8 mouse cellular contexts compared by ENCODE assay signal in the genomic region with DNA sequence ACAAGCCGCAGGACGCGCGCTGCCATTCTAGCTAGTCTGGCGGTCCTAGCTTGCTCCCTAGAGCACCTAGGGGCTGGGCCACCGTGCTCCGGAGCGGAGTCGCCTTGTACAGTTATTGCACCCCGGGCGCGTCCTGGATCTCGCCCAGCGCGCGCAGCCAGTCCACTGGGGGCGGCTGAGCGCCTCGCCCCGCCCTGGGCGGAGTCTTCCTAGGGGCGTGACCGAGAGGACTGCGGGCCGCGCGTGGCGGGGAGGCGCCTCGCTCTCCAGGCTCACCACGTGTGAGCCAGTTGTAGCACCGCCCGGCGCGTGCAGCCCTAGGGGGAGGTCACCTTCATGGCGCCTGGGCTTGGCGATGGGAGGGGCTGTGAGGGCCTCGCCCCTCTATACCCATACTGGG. TPM values are rescaled to one million over a fixed set of nuclear protein-coding genes. Genes with fewer than 3 reads are reported as not detected.
A peak's percentile ranks its signal among the peaks of the same experiment; 100 is the strongest.
DNase-seq lines count a peak whose midpoint lies in the region; ATAC-seq and TF ChIP-seq lines count a peak whose summit lies in the region.

No protein-coding gene starts in this region.

- peak overlapping the region; percentile 83 for H3K4me2 ChIP-seq in forebrain, embryonic 16.5 days (ENCODE audit: low read length)
- peak overlapping the region; percentile 82 for H3K4me2 ChIP-seq in neural tube, embryonic 15.5 days

- TF ChIP-seq CTCF in layer of hippocampus, adult 2 months (conservative IDR thresholded peaks at IDR 0.05): peak; percentile 46
- no peak for TF ChIP-seq CTCF in lung, adult 2 months (IDR thresholded peaks at IDR 0.05; ENCODE audit: insufficient read depth, low read length)

- in situ Hi-C loops in ES-E14 (cut with MboI; ENCODE audit: low sequenced_read_pairs in 2 of 2, unreplicated experiment in 2 of 2): no loop called here

- peak overlapping the region; percentile 47 for H3K27ac ChIP-seq in ES-E14 (ENCODE audit: insufficient read depth, low read depth, low read length, poor library complexity, severe bottlenecking)
- peak overlapping the region; percentile 100 for H3K27ac ChIP-seq in forebrain, embryonic 16.5 days (ENCODE audit: low read length)
- H3K27ac ChIP-seq in layer of hippocampus, adult 2 months: peak overlapping the region; percentile 93
- H3K27ac ChIP-seq in neural tube, embryonic 15.5 days (replicated peaks): peak overlapping the region; percentile 99

- ATAC-seq in forebrain, embryonic 16.5 days: peak; percentile 73
- peak; percentile 81 for ATAC-seq in neural tube, embryonic 15.5 days (ENCODE audit: low FRiP score)

- DNase-seq in ES-E14 (ENCODE audit: low read depth, low spot score): peak; percentile 88
- DNase-seq in cerebellum, adult 11-12 months: peak; percentile 90
- peak; percentile 93 for DNase-seq in heart, postnatal 36 days
- DNase-seq in layer of hippocampus, adult 2 months (ENCODE audit: low spot score in 2 of 2): peak; percentile 89 to 90
- DNase-seq in lung, adult 2 months: peak; percentile 92
- peak; percentile 98 for DNase-seq in testis, postnatal 10 days (ENCODE audit: low spot score)

- intact Hi-C loops in heart, postnatal 36 days (cut with DNase I): loop anchor here (1.0 to 10.0 kb wide), 3 partner anchors 16 to 186 kb away; partner anchors contain the start of genes Defb19 and Defb29

- TF ChIP-seq POLR2A in lung, adult 2 months (IDR thresholded peaks at IDR 0.05; ENCODE audit: borderline replicate concordance, extremely low read depth, low read depth, low read length): 0 out of 2 replicates have a peak, but pooled peaks have one; percentile 15

- WGBS in forebrain, embryonic 16.5 days: 0% methylated on average over 38 of the region's 38 CpGs
- under 1% methylated on average over 38 of the region's 38 CpGs for WGBS in lung, adult 2 months
- under 1% methylated on average over 38 of the region's 38 CpGs for WGBS in neural tube, embryonic 15.5 days

- peak overlapping the region; percentile 86 to 87 for H3K4me3 ChIP-seq in ES-E14 (ENCODE audit: insufficient read depth in 1 of 2, low read depth in 1 of 2, low read length in 2 of 2, poor library complexity in 1 of 2, severe bottlenecking in 1 of 2)
- H3K4me3 ChIP-seq in forebrain, embryonic 16.5 days (replicated peaks; ENCODE audit: low read length): peak overlapping the region; percentile 84
- H3K4me3 ChIP-seq in layer of hippocampus, adult 2 months: peak overlapping the region; percentile 60
- peak overlapping the region; percentile 43 for H3K4me3 ChIP-seq in lung, adult 2 months (replicated peaks; ENCODE audit: extremely low read depth, low read depth, low read length)
- peak overlapping the region; percentile 88 for H3K4me3 ChIP-seq in neural tube, embryonic 15.5 days (replicated peaks)

- H3K36me3 ChIP-seq in ES-E14 (ENCODE audit: control insufficient read depth, insufficient read depth, low read length, poor library complexity, severe bottlenecking): peaks cover 7% of the 10 kb centered on the region; the same call in 1 of the 2 replicates
- no peaks in the 10 kb centered on the region for H3K36me3 ChIP-seq in forebrain, embryonic 16.5 days (ENCODE audit: control insufficient read depth, insufficient read depth)
- H3K36me3 ChIP-seq in neural tube, embryonic 15.5 days: no peaks in the 10 kb centered on the region

- no peaks in the 10 kb centered on the region for H3K27me3 ChIP-seq in forebrain, embryonic 16.5 days (replicated peaks; ENCODE audit: control insufficient read depth, insufficient read depth, low read length)
- H3K27me3 ChIP-seq in neural tube, embryonic 15.5 days (replicated peaks): no peaks in the 10 kb centered on the region

- H3K4me1 ChIP-seq in ES-E14 (ENCODE audit: control insufficient read depth in 2 of 2, insufficient read depth in 2 of 2, low read length in 2 of 2, poor library complexity in 1 of 2): peaks cover 4 to 8% of the 10 kb centered on the region in 2 experiments; a peak in 3 of 4 replicates
- peaks cover 28% of the 10 kb centered on the region for H3K4me1 ChIP-seq in forebrain, embryonic 16.5 days (replicated peaks; ENCODE audit: control insufficient read depth, insufficient read depth, low read length)
- H3K4me1 ChIP-seq in lung, adult 2 months (ENCODE audit: control insufficient read depth, insufficient read depth, low read length): peaks cover 3% of the 10 kb centered on the region; the same call in 1 of the 2 replicates
- peaks cover 37% of the 10 kb centered on the region for H3K4me1 ChIP-seq in neural tube, embryonic 15.5 days

- no peaks in the 10 kb centered on the region for H3K9me3 ChIP-seq in ES-E14 (ENCODE audit: control insufficient read depth, insufficient read depth, low read depth, low read length)
- no peaks in the 10 kb centered on the region for H3K9me3 ChIP-seq in forebrain, embryonic 16.5 days (ENCODE audit: control insufficient read depth, low read length)
- H3K9me3 ChIP-seq in neural tube, embryonic 15.5 days (replicated peaks): no peaks in the 10 kb centered on the region

- peak overlapping the region; percentile 86 for H3K9ac ChIP-seq in ES-E14 (ENCODE audit: insufficient read depth, low read depth, low read length, poor library complexity, severe bottlenecking)
- peak overlapping the region; percentile 97 for H3K9ac ChIP-seq in forebrain, embryonic 16.5 days (replicated peaks; ENCODE audit: low read depth, low read length)
- H3K9ac ChIP-seq in neural tube, embryonic 15.5 days (replicated peaks): peak overlapping the region; percentile 97

TF ChIP-seq in ES-E14, 5 proteins besides CTCF, POLR2A, EP300 and RAD21:
- no peak for TF ChIP-seq HCFC1 (IDR thresholded peaks at IDR 0.05; ENCODE audit: borderline replicate concordance, insufficient read depth, low read length)
- TF ChIP-seq MAFK (IDR thresholded peaks at IDR 0.05; ENCODE audit: insufficient read depth, low read depth, low read length): 0 out of 2 replicates have a peak, but pooled peaks have one; percentile 30
TF ChIP-seq in ES-E14: peak in this region for 1.

RNA-seq across cellular contexts. Expression of gene Sox12, which starts 0.8 kb away (rescaled TPM):
- total RNA-seq in ES-E14 (2012; rRNA removed): 7.4 and 9.1 TPM in 2 replicates
- 15.8 and 16.8 TPM in 2 replicates for polyA plus RNA-seq in forebrain, embryonic 16.5 days (2015; fragmentation: Nextera tagmentation; extraction: Ambion mirVana)
- total RNA-seq in heart, postnatal 36 days (2021): 10 to 100 TPM in 1 of 2 experiments, 1 to 10 TPM in 1; 8.2 to 13.8 TPM
- total RNA-seq in layer of hippocampus, adult 2 months (2021): 10 to 100 TPM; 16.5 to 19.5 TPM
- 5.6 and 5.8 TPM in 2 replicates for polyA plus RNA-seq in lung, adult 2 months (2012; rRNA removed)
- 10.1 and 12.1 TPM in 2 replicates for polyA plus RNA-seq in neural tube, embryonic 15.5 days (2015; fragmentation: Nextera tagmentation; extraction: Ambion mirVana)

RNA-seq across cellular contexts. Expression of gene Zcchc3, which starts 16.1 kb away (rescaled TPM):
- total RNA-seq in ES-E14 (2012; rRNA removed): 21.4 and 22.9 TPM in 2 replicates
- 13.3 and 14.1 TPM in 2 replicates for polyA plus RNA-seq in forebrain, embryonic 16.5 days (2015; fragmentation: Nextera tagmentation; extraction: Ambion mirVana)
- total RNA-seq in heart, postnatal 36 days (2021): 10 to 100 TPM in 1 of 2 experiments, 1 to 10 TPM in 1; 8.0 to 10.0 TPM
- total RNA-seq in layer of hippocampus, adult 2 months (2021): 10 to 100 TPM in 1 of 2 experiments, 1 to 10 TPM in 1; 9.9 to 10.1 TPM
- polyA plus RNA-seq in lung, adult 2 months (2012; rRNA removed): 5.1 and 5.8 TPM in 2 replicates
- 17.5 and 18.7 TPM in 2 replicates for polyA plus RNA-seq in neural tube, embryonic 15.5 days (2015; fragmentation: Nextera tagmentation; extraction: Ambion mirVana)

RNA-seq across cellular contexts. Expression of gene 6820408C15Rik, which starts 16.7 kb away (rescaled TPM):
- 0.18 and 0.58 TPM in 2 replicates for total RNA-seq in ES-E14 (2012; rRNA removed)
- polyA plus RNA-seq in forebrain, embryonic 16.5 days (2015; fragmentation: Nextera tagmentation; extraction: Ambion mirVana): 1.4 and 1.9 TPM in 2 replicates
- 1 to 10 TPM; 2.0 to 2.1 TPM for total RNA-seq in heart, postnatal 36 days (2021)
- 1 to 10 TPM; 2.4 to 3.2 TPM for total RNA-seq in layer of hippocampus, adult 2 months (2021)
- 8.1 and 8.5 TPM in 2 replicates for polyA plus RNA-seq in lung, adult 2 months (2012; rRNA removed)
- 1.2 and 1.5 TPM in 2 replicates for polyA plus RNA-seq in neural tube, embryonic 15.5 days (2015; fragmentation: Nextera tagmentation; extraction: Ambion mirVana)

RNA-seq across cellular contexts. Expression of gene Nrsn2, which starts 22.3 kb away (rescaled TPM):
- total RNA-seq in ES-E14 (2012; rRNA removed): 2.1 and 3.3 TPM in 2 replicates
- polyA plus RNA-seq in forebrain, embryonic 16.5 days (2015; fragmentation: Nextera tagmentation; extraction: Ambion mirVana): 10.5 and 22.6 TPM in 2 replicates
- not detected for total RNA-seq in heart, postnatal 36 days (2021)
- 10 to 100 TPM; 66.3 to 83.0 TPM for total RNA-seq in layer of hippocampus, adult 2 months (2021)
- polyA plus RNA-seq in lung, adult 2 months (2012; rRNA removed): 0.17 TPM in 1 of 2 replicates, not detected in the other
- 50.9 and 60.3 TPM in 2 replicates for polyA plus RNA-seq in neural tube, embryonic 15.5 days (2015; fragmentation: Nextera tagmentation; extraction: Ambion mirVana)

RNA-seq across cellular contexts. Expression of gene Trib3, which starts 54.9 kb away (rescaled TPM):
- total RNA-seq in ES-E14 (2012; rRNA removed): 18.5 and 29.2 TPM in 2 replicates
- 0.78 and 1.9 TPM in 2 replicates for polyA plus RNA-seq in forebrain, embryonic 16.5 days (2015; fragmentation: Nextera tagmentation; extraction: Ambion mirVana)
- total RNA-seq in heart, postnatal 36 days (2021): 1 to 10 TPM; 3.6 to 3.8 TPM
- under 1 TPM; 0.41 to 0.54 TPM for total RNA-seq in layer of hippocampus, adult 2 months (2021)
- 6.1 and 6.9 TPM in 2 replicates for polyA plus RNA-seq in lung, adult 2 months (2012; rRNA removed)
- 1.8 and 1.9 TPM in 2 replicates for polyA plus RNA-seq in neural tube, embryonic 15.5 days (2015; fragmentation: Nextera tagmentation; extraction: Ambion mirVana)

Comparison
In these comparisons a context has a peak if more than half of its experiments do, and no peak if none do; other contexts are left out.
1. Peak in every context shown above with its lines: DNase-seq, ATAC-seq, H3K4me3 ChIP-seq and H3K27ac ChIP-seq.
2. H3K27ac ChIP-seq: peak in every context shown above with its lines; median percentile 100 in forebrain, embryonic 16.5 days; 99 in neural tube, embryonic 15.5 days; 93 in layer of hippocampus, adult 2 months; 47 in ES-E14.